Mouse (Mus musculus): ENCODE data around the gene Calm4. TPM values are rescaled to one million over a fixed set of nuclear protein-coding genes. Genes with fewer than 3 reads are reported as not detected.

Gene Calm4
- polyA plus RNA-seq (2014; fragmentation: Illumina TruSeq; extraction: RNeasy Lipid Tissue Mini Kit (QIAGEN cat#74804); ENCODE audit: low read depth, low replicate concordance), result not detected

GRCm38 (mm10) chr13:3837312-3837807 lies at the start of gene Calm4:
Gene Calm4 (plus strand): TSS chr13:3837757.

GRCm38 (mm10) chr13:3804186-3804585 lies 33.4 kb upstream of the Calm4 start, which contains the start of gene Calml3:
Gene Calml3 (minus strand): TSS chr13:3804316.

GRCm38 (mm10) chr13:3853648-3854333 lies 16.2 kb downstream of the Calm4 start, which contains the start of gene Calm5:
Gene Calm5 (plus strand): TSS chr13:3854173.

Other genes with a start within 250 kb of the Calm4 start
- 12.8 TPM for gene Fam208b, start 226.6 kb upstream of the Calm4 start, polyA plus RNA-seq (2014; fragmentation: Illumina TruSeq; extraction: RNeasy Lipid Tissue Mini Kit (QIAGEN cat#74804); ENCODE audit: low read depth, low replicate concordance)
- 10.2 TPM for gene Asb13, start 203.7 kb upstream of the Calm4 start, polyA plus RNA-seq (2014; fragmentation: Illumina TruSeq; extraction: RNeasy Lipid Tissue Mini Kit (QIAGEN cat#74804); ENCODE audit: low read depth, low replicate concordance)
- gene Calml3, start 33.4 kb upstream of the Calm4 start, polyA plus RNA-seq (2014; fragmentation: Illumina TruSeq; extraction: RNeasy Lipid Tissue Mini Kit (QIAGEN cat#74804); ENCODE audit: low read depth, low replicate concordance), result not detected
- not detected for gene Calm5, start 16.4 kb downstream of the Calm4 start, polyA plus RNA-seq (2014; fragmentation: Illumina TruSeq; extraction: RNeasy Lipid Tissue Mini Kit (QIAGEN cat#74804); ENCODE audit: low read depth, low replicate concordance)
- 10.7 TPM for gene Net1, start 80.5 kb downstream of the Calm4 start, polyA plus RNA-seq (2014; fragmentation: Illumina TruSeq; extraction: RNeasy Lipid Tissue Mini Kit (QIAGEN cat#74804); ENCODE audit: low read depth, low replicate concordance)
- gene Tubal3, start 80.5 kb downstream of the Calm4 start, polyA plus RNA-seq (2014; fragmentation: Illumina TruSeq; extraction: RNeasy Lipid Tissue Mini Kit (QIAGEN cat#74804); ENCODE audit: low read depth, low replicate concordance), result not detected
- not detected for gene Ucn3, start 107.6 kb downstream of the Calm4 start, polyA plus RNA-seq (2014; fragmentation: Illumina TruSeq; extraction: RNeasy Lipid Tissue Mini Kit (QIAGEN cat#74804); ENCODE audit: low read depth, low replicate concordance)
- 8.9 TPM for gene Akr1c14, start 211.3 kb downstream of the Calm4 start, polyA plus RNA-seq (2014; fragmentation: Illumina TruSeq; extraction: RNeasy Lipid Tissue Mini Kit (QIAGEN cat#74804); ENCODE audit: low read depth, low replicate concordance)